Mouse (Mus musculus) liver, embryonic 14.5 days (tissue): ENCODE data around the gene Bbox1. TPM values are rescaled to one million over a fixed set of nuclear protein-coding genes. Genes with fewer than 3 reads are reported as not detected.

Experiments
- ATAC-seq: fragments of 200-750 bp; cut with Nextera tagmentation; 2 replicates; pipeline ENCODE4 v1.8.0; 2017; ENCODE audit warnings: moderate number of reproducible peaks, mild to moderate bottlenecking, moderate library complexity; ENCODE audit not compliant: insufficient read depth
- DNase-seq, 3 experiments: peaks; one replicate each; pipeline ENCODE4 v3.0.0-alpha.2; 2012 to 2013; ENCODE audit warnings: low read depth in 3 of 3, low spot score in 3 of 3
- H3K27ac ChIP-seq: fragments of 300-500 bp; sonication (generic); 2 replicates; pipeline ENCODE4 v1.5.1; 2014; ENCODE audit warnings: moderate library complexity, mild to moderate bottlenecking, control low read depth, inconsistent platforms
- H3K27me3 ChIP-seq: fragments of 300-500 bp; sonication (generic); 2 replicates; pipeline ENCODE4 v1.6.1; 2014; ENCODE audit warnings: mild to moderate bottlenecking, low read length, moderate library complexity; ENCODE audit not compliant: control insufficient read depth, insufficient read depth
- H3K36me3 ChIP-seq: fragments of 300-500 bp; sonication (generic); replicated peaks from 2 replicates; pipeline ENCODE4 v1.6.1; 2014; ENCODE audit warnings: low read depth; ENCODE audit not compliant: control insufficient read depth, insufficient read depth
- H3K4me1 ChIP-seq, 2 experiments: fragments of 200-500 bp in 1 of 2; fragments of 300-500 bp in 1 of 2; sonication (generic) in 1 of 2; replicated peaks; 2 replicates each; pipeline ENCODE4 v1.6.1; 2012 to 2014; ENCODE audit warnings: antibody characterized with exemption in 1 of 2, inconsistent platforms in 1 of 2, low read length in 1 of 2; ENCODE audit not compliant: control insufficient read depth in 2 of 2, insufficient read depth in 2 of 2
- H3K4me2 ChIP-seq: fragments of 300-500 bp; sonication (generic); 2 replicates; pipeline ENCODE4 v1.6.1; 2014; ENCODE audit warnings: low read depth, mild to moderate bottlenecking, control low read depth, moderate library complexity
- H3K4me3 ChIP-seq, 2 experiments: fragments of 200-500 bp in 1 of 2; fragments of 300-500 bp in 1 of 2; sonication (generic) in 1 of 2; 2 replicates each; pipeline ENCODE4 v1.5.1; 2012 to 2014; ENCODE audit warnings: low read depth in 2 of 2, low read length in 2 of 2, mild to moderate bottlenecking in 2 of 2, control low read depth in 1 of 2, inconsistent platforms in 1 of 2, moderate library complexity in 1 of 2; ENCODE audit not compliant: insufficient read depth in 1 of 2
- H3K9ac ChIP-seq: fragments of 300-500 bp; sonication (generic); replicated peaks from 2 replicates; pipeline ENCODE4 v1.6.1; 2014; ENCODE audit warnings: mild to moderate bottlenecking, control low read depth, moderate library complexity
- H3K9me3 ChIP-seq: fragments of 300-500 bp; sonication (generic); 2 replicates; pipeline ENCODE4 v1.6.1; 2016; ENCODE audit warnings: low read length, mixed read lengths; ENCODE audit not compliant: control insufficient read depth
- CTCF ChIP-seq: IDR thresholded peaks from 2 replicates; pipeline ENCODE4 v1.5.1; 2016; ENCODE audit warnings: antibody characterized with exemption, low read depth, control low read depth
- EP300 ChIP-seq: IDR thresholded peaks from 2 replicates; pipeline ENCODE4 v1.6.1; 2016; ENCODE audit warnings: antibody characterized with exemption, low read depth
- WGBS: fragments of 180-500 bp; shearing (Covaris S2); extraction: QIAGEN DNeasy Blood & Tissue Kit; methylation state at CpG from one replicate; pipeline ENCODE4 v1.1.7; 2014; ENCODE audit not compliant: insufficient replicate concordance; 5-methylcytosine and 5-hydroxymethylcytosine counted together
- polyA plus RNA-seq, 2 experiments: library from polyadenylated mRNA; depleted of rRNA in 1 of 2; stranded (reverse) in 1 of 2; unstranded in 1 of 2; fragments of >200 nt; fragmentation: Nextera tagmentation in 1 of 2; extraction: Ambion mirVana in 1 of 2; gene quantifications; 2 replicates each; pipeline versions ENCODE4 v1.2.1 to v1.2.3; 2012 to 2014

Bbox1 gene
- polyA plus RNA-seq, 2 experiments, result 2.2 to 6.5 TPM

- no peak for ATAC-seq
- Histone ChIP-seq H3K4me2 (no peak overlapping the region), H3K9ac (no peak overlapping the region), H3K27me3 (no peaks in the 10 kb centered on the region), H3K4me1 (peaks cover 0 to 2% of the 10 kb centered on the region in 2 experiments; a peak in 1 of 4 replicates), H3K27ac (no peak overlapping the region), H3K9me3 (no peaks in the 10 kb centered on the region), H3K4me3 (no peak overlapping the region), H3K36me3 (no peaks in the 10 kb centered on the region)
- WGBS, result 1% methylated on average over 2 of the region's 2 CpGs
- no peak for TF ChIP-seq EP300
- no peak for TF ChIP-seq CTCF
- DNase-seq, result no peak
These were observed 12.1 kb downstream of the Bbox1 start for GRCm38 (mm10) chr2:110302261-110302660.

- Histone ChIP-seq H3K4me2 (no peak overlapping the region), H3K36me3 (no peaks in the 10 kb centered on the region), H3K4me1 (peaks cover 0 to 2% of the 10 kb centered on the region in 2 experiments; a peak in 1 of 4 replicates), H3K9ac (no peak overlapping the region), H3K27me3 (no peaks in the 10 kb centered on the region), H3K4me3 (no peak overlapping the region), H3K9me3 (no peaks in the 10 kb centered on the region), H3K27ac (no peak overlapping the region)
- DNase-seq, result no peak
- TF ChIP-seq CTCF (no peak), EP300 (no peak)
- WGBS, result 52% methylated on average over 3 of the region's 3 CpGs
- ATAC-seq, result no peak
These were observed 13.0 kb downstream of the Bbox1 start for GRCm38 (mm10) chr2:110301314-110301713.

- no peak overlapping the region for H3K4me2 ChIP-seq
- no peaks in the 10 kb centered on the region for H3K36me3 ChIP-seq
- ATAC-seq, result no peak
- no peak overlapping the region for H3K4me3 ChIP-seq
- H3K27me3 ChIP-seq, result no peaks in the 10 kb centered on the region
- no peak for DNase-seq
- 60% methylated on average over 3 of the region's 3 CpGs for WGBS
- H3K27ac ChIP-seq, result no peak overlapping the region
- H3K4me1 ChIP-seq, result no peaks in the 10 kb centered on the region
- H3K9me3 ChIP-seq, result no peaks in the 10 kb centered on the region
- TF ChIP-seq CTCF (no peak), EP300 (no peak)
- H3K9ac ChIP-seq, result no peak overlapping the region
These were observed 19.4 kb downstream of the Bbox1 start for GRCm38 (mm10) chr2:110294927-110295326.

GRCm38 (mm10) chr2:110287959-110288358, 26.4 kb downstream of the Bbox1 start:
- DNase-seq (no peak), ATAC-seq (no peak)
- no peak overlapping the region for H3K9ac ChIP-seq
- no peak overlapping the region for H3K4me2 ChIP-seq
- no peaks in the 10 kb centered on the region for H3K4me1 ChIP-seq
- TF ChIP-seq CTCF, result no peak
- no peak for TF ChIP-seq EP300
- no peak overlapping the region for H3K27ac ChIP-seq
- no peak overlapping the region for H3K4me3 ChIP-seq
- no peaks in the 10 kb centered on the region for H3K9me3 ChIP-seq
- no peaks in the 10 kb centered on the region for H3K36me3 ChIP-seq
- no peaks in the 10 kb centered on the region for H3K27me3 ChIP-seq
- 86% methylated on average over 1 of the region's 1 CpGs for WGBS

- Histone ChIP-seq H3K36me3 (no peaks in the 10 kb centered on the region), H3K4me1 (no peaks in the 10 kb centered on the region), H3K9me3 (no peaks in the 10 kb centered on the region), H3K27ac (no peak overlapping the region), H3K4me3 (no peak overlapping the region), H3K27me3 (no peaks in the 10 kb centered on the region), H3K9ac (no peak overlapping the region), H3K4me2 (no peak overlapping the region)
- DNase-seq (no peak), ATAC-seq (no peak)
- TF ChIP-seq CTCF (no peak), EP300 (no peak)
- 51% methylated on average over 3 of the region's 3 CpGs for WGBS
These were observed 28.4 kb downstream of the Bbox1 start for GRCm38 (mm10) chr2:110285829-110286504.
